Mouse (Mus musculus) kidney, embryonic 15.5 days (tissue): ENCODE measurements around the gene Sell. TPM values are rescaled to one million over a fixed set of nuclear protein-coding genes. Genes with fewer than 3 reads are reported as not detected.

ENCODE experiments used
- ATAC-seq: fragments of 200-750 bp; cut with Nextera tagmentation; replicated peaks from 2 replicates; pipeline ENCODE4 v1.8.0; 2017; ENCODE audit warnings: moderate TSS enrichment; ENCODE audit not compliant: low FRiP score
- H3K27ac ChIP-seq: fragments of 300-500 bp; sonication (generic); 2 replicates; pipeline ENCODE4 v1.5.1; 2015; ENCODE audit warnings: mild to moderate bottlenecking, inconsistent platforms
- H3K27me3 ChIP-seq: fragments of 300-500 bp; sonication (generic); 2 replicates; pipeline ENCODE4 v1.6.1; 2015; ENCODE audit warnings: inconsistent platforms
- H3K36me3 ChIP-seq: fragments of 300-500 bp; sonication (generic); 2 replicates; pipeline ENCODE4 v1.6.1; 2015; ENCODE audit warnings: inconsistent platforms
- H3K4me1 ChIP-seq: fragments of 300-500 bp; sonication (generic); 2 replicates; pipeline ENCODE4 v1.6.1; 2015; ENCODE audit warnings: inconsistent platforms
- H3K4me2 ChIP-seq: fragments of 300-500 bp; sonication (generic); 2 replicates; pipeline ENCODE4 v1.6.1; 2015; ENCODE audit warnings: moderate library complexity, mild to moderate bottlenecking, inconsistent platforms
- H3K4me3 ChIP-seq: fragments of 300-500 bp; sonication (generic); replicated peaks from 2 replicates; pipeline ENCODE4 v1.5.1; 2015; ENCODE audit warnings: mild to moderate bottlenecking, inconsistent platforms
- H3K9ac ChIP-seq: fragments of 300-500 bp; sonication (generic); 2 replicates; pipeline ENCODE4 v1.6.1; 2015; ENCODE audit warnings: mild to moderate bottlenecking, inconsistent platforms
- H3K9me3 ChIP-seq: fragments of 300-500 bp; sonication (generic); replicated peaks from 2 replicates; pipeline ENCODE4 v1.6.1; 2016; ENCODE audit warnings: inconsistent platforms
- WGBS: fragments of 180-500 bp; shearing (Covaris S2); methylation state at CpG from one replicate; pipeline ENCODE4 v1.1.7; 2015; ENCODE audit warnings: mixed read lengths; 5-methylcytosine and 5-hydroxymethylcytosine counted together
- polyA plus RNA-seq: library from polyadenylated mRNA; unstranded; fragments of >200 nt; fragmentation: Nextera tagmentation; extraction: Ambion mirVana; gene quantifications from 2 replicates; pipeline ENCODE4 v1.2.1, GENCODE M21; 2015

Sell gene
- polyA plus RNA-seq, 1 experiment from 2014 or later = 0.49 TPM

DNA sequence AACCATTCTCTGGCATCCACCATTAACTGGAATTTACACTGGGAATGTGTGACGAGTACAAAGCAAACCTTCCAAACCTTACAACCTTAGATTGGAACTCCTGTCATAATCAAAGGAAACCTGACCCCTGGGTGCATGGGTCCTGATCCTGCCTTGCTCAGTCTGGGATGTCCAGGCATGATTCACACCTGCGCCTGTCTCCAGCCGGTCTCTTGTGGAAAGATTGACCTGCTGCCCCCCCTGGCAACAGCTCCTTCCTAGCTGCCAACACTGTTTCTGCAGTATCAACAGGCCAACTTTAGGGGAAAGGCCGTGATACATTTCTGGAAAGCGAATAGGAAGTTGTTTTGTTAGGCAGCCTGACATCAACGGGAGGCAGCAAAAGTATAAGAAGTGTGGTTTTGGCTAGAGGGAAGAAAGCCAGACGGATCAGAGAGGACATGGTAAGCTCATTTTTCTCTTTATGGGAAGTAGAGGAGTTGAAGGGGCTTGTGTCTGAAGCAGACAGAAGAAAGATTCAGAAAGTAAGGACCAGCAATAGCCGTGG is 53.2 kb downstream of the Sell start, which contains the start of gene Selp:
Gene Selp (plus strand): TSS at position 318 of the 547 bp plus-strand sequence.
- Histone ChIP-seq H3K27me3 (no peaks in the 10 kb centered on the region), H3K4me1 (peaks cover 4% of the 10 kb centered on the region; the same call in 1 of the 2 replicates), H3K4me3 (no peak within 1 kb of the TSS), H3K9me3 (no peaks in the 10 kb centered on the region), H3K36me3 (no peaks in the 10 kb centered on the region), H3K27ac (no peak within 1 kb of the TSS), H3K9ac (no peak within 1 kb of the TSS), H3K4me2 (no peak within 1 kb of the TSS)
- WGBS = 56% methylated on average over 8 of the region's 8 CpGs
- ATAC-seq = 0 out of 2 replicates have a peak, but pooled peaks have one; percentile 33

DNA sequence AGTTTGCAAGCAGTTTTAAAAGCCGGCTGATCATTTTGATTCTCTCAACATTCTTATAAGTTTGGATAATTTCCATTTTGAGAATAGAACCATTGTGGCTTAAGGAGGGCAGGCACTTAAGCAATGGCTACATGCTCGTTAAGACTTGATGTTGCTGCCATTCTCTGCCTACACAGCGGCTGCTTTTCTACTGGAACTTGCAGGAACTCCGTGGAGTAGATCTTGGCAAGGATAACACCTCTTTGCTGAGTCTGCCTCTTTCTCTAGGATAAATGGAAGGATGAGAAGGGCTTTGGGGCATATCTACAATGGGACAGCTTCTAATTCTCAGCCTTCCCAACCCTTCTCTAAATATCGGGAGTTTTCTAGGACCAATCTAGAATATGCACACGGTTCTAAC is 53.9 kb downstream of the Sell start:
- 85% methylated on average over 6 of the region's 6 CpGs for WGBS
- ATAC-seq = no peak
- no peak overlapping the region for H3K4me2 ChIP-seq

DNA sequence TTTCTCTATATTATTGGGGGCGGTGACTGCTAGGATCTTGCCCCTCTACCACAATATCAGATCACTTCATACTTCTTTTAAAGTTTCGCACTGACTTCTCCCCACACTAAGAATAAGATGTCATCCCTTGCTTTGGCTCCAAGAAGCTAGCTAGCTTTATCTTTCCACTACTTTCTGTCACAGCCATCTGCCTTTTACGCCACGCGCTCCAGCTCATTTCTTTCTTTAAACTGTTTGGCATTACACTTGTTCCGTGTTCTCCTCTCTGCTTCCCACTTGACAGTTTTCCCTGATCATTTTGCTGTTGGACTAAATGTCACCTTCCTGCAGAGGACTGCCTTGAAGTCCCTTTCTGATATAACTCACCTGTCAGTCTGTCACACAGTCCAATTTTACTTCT is 56.1 kb downstream of the Sell start:
- Histone ChIP-seq H3K4me3 (no peak overlapping the region), H3K36me3 (no peaks in the 10 kb centered on the region), H3K9me3 (no peaks in the 10 kb centered on the region)

More for the DNA sequence above, 53.9 kb downstream of the Sell start:
- no peak overlapping the region for H3K9ac ChIP-seq
- no peak overlapping the region for H3K27ac ChIP-seq
- no peaks in the 10 kb centered on the region for H3K36me3 ChIP-seq
- no peaks in the 10 kb centered on the region for H3K27me3 ChIP-seq
- no peaks in the 10 kb centered on the region for H3K9me3 ChIP-seq
- H3K4me1 ChIP-seq = peaks cover 4% of the 10 kb centered on the region; the same call in 1 of the 2 replicates
- H3K4me3 ChIP-seq = no peak overlapping the region

DNA sequence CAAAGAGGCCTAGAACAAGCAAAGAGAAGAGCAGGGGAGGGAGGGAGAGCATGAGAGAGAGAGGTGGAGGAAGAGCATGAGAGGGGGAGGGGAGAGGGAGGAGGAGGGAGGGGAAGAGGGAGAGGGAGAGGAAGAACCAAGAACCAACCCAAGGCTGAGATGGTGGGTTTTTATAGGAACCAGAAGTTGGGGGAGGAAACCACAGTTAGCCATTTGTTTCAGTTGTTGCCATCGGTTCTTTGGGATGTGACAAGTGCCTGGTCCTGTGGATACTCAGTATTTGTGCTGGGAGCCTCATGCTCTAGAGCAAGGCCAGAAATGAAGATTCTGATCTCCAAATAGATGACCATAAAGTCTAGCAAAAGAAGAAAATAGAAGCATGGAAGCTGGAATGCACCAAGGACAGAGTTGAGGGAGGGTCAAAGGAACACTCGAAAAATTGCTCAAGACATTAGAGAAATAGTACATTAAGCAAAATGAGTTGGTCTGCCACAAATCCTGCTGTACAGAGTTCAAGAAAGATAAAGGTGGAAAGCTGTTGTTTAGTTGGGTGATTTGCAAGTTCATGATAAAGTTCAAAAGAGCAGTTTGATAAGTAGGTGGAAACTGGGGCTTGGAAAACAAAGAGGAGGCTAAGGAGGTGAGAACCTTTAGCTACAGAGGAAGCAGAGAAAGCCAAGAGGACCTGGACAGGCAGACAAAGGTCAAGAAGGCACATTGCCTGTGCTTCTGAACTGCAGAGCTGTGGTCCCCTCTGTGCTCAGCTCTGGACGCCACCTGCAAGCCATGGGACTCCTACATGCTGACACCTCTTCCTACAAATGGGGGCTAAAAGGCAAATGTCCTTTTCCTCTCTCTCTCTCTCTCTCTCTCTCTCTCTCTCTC is 58.4 kb downstream of the Sell start:
- ATAC-seq = no peak
- Histone ChIP-seq H3K27ac (no peak overlapping the region), H3K4me2 (no peak overlapping the region), H3K9ac (no peak overlapping the region), H3K36me3 (no peaks in the 10 kb centered on the region), H3K4me1 (peaks cover 4% of the 10 kb centered on the region; the same call in 1 of the 2 replicates), H3K9me3 (no peaks in the 10 kb centered on the region), H3K27me3 (no peaks in the 10 kb centered on the region), H3K4me3 (no peak overlapping the region)
- 65% methylated on average over 3 of the region's 3 CpGs for WGBS

More for the DNA sequence above, 56.1 kb downstream of the Sell start:
- H3K27ac ChIP-seq = no peak overlapping the region
- no peaks in the 10 kb centered on the region for H3K27me3 ChIP-seq
- H3K4me2 ChIP-seq = no peak overlapping the region
- no peak overlapping the region for H3K9ac ChIP-seq
- H3K4me1 ChIP-seq = peaks cover 4% of the 10 kb centered on the region; the same call in 1 of the 2 replicates
- 89% methylated on average over 6 of the region's 6 CpGs for WGBS
- ATAC-seq = no peak

DNA sequence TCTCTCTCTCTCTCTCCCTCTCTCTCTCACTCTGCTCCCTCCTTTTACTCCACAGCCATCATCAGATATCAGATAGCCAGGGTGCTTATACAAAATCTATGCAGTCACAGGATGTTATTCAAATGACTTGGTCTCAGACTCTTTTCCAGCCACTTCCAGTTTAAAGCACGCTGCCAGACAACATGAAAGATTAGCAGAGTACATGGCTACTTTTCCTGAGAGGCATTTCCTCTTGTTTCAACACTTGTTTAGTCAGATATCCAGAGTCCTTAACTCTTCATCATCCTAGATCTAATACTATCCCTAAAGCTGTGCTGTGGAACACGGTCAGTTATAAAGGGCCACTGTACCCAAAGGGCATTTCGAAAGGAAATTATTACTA is 59.0 kb downstream of the Sell start:
- Histone ChIP-seq H3K9ac (no peak overlapping the region), H3K27me3 (no peaks in the 10 kb centered on the region)
- 78% methylated on average over 3 of the region's 3 CpGs for WGBS

DNA sequence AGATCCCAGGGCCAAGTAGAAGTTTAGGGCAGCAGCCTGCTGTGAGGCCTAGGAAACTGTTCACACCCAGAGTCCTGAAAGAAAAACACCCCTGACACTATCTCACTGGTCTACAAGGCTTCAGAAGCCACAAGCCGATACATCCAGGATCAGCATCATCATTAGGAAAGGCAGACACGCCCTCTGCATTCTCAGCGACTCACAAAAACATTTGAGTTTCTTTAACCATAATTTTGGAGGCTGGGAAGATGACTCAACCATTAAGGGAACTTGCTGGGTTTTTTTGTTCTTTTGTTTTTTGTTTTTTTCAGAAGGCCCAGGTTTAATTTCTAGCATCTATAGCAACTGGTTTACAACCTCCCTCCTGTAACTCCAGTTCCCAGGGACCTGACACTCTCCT is 62.1 kb downstream of the Sell start:
- no peak overlapping the region for H3K27ac ChIP-seq
- no peak overlapping the region for H3K4me2 ChIP-seq
- no peak for ATAC-seq
- H3K4me1 ChIP-seq = 0 out of 2 replicates have a peak, but pooled peaks cover 4% of the 10 kb centered on the region
- H3K27me3 ChIP-seq = no peaks in the 10 kb centered on the region
- H3K36me3 ChIP-seq = no peaks in the 10 kb centered on the region
- no peak overlapping the region for H3K4me3 ChIP-seq
- no peak overlapping the region for H3K9ac ChIP-seq
- 35% methylated on average over 3 of the region's 3 CpGs for WGBS
- H3K9me3 ChIP-seq = no peaks in the 10 kb centered on the region

More for the DNA sequence above, 59.0 kb downstream of the Sell start:
- no peak overlapping the region for H3K27ac ChIP-seq
- no peak overlapping the region for H3K4me2 ChIP-seq
- peaks cover 4% of the 10 kb centered on the region; the same call in 1 of the 2 replicates for H3K4me1 ChIP-seq
- no peaks in the 10 kb centered on the region for H3K36me3 ChIP-seq
- H3K4me3 ChIP-seq = no peak overlapping the region
- H3K9me3 ChIP-seq = no peaks in the 10 kb centered on the region
- ATAC-seq = no peak

DNA sequence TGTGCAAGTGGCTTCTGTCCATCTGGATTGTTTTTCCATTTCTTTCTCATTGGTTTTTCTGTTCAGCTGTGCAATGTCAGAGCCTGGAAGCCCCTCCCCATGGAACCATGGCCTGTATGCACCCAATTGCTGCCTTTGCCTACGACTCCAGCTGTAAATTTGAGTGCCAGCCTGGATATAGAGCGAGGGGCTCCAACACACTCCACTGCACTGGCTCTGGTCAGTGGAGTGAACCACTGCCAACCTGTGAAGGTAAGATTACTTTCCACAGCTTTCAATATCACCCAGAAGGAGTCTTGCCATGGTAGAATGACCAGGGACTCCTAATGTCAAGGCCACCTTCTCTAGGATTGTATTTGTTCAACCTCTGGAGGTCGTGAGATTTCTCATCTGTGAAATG is 68.2 kb downstream of the Sell start:
- no peaks in the 10 kb centered on the region for H3K27me3 ChIP-seq
- H3K27ac ChIP-seq = no peak overlapping the region
- H3K36me3 ChIP-seq = no peaks in the 10 kb centered on the region
- H3K9me3 ChIP-seq = no peaks in the 10 kb centered on the region
- ATAC-seq = peak; percentile 91
- H3K4me1 ChIP-seq = no peaks in the 10 kb centered on the region
- WGBS = 40% methylated on average over 3 of the region's 3 CpGs
- no peak overlapping the region for H3K4me2 ChIP-seq
- no peak overlapping the region for H3K4me3 ChIP-seq
- H3K9ac ChIP-seq = no peak overlapping the region

DNA sequence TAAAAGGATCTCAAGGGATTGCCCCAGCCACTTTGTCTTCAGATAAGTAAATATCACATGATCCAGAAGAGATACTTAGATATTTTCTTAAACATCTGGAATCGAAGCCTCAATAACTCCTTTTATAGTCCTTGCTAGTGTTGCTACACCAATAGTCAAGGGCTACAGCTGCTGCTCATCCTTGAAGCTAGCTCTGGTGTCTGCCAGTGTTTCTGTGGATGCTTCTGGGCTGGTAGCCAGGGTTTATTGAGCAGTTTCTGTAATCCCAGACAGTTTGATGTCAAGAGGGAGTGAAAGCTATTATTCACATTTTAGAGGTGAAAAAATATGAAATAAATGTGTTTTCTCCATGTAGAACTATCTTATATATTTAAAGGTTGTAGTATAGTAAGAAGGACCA is 70.8 kb downstream of the Sell start:
- no peak for ATAC-seq
- no peak overlapping the region for H3K9ac ChIP-seq
- H3K4me2 ChIP-seq = no peak overlapping the region
- no peak overlapping the region for H3K27ac ChIP-seq
- no peak overlapping the region for H3K4me3 ChIP-seq
- H3K4me1 ChIP-seq = no peaks in the 10 kb centered on the region
- H3K9me3 ChIP-seq = no peaks in the 10 kb centered on the region
- no peaks in the 10 kb centered on the region for H3K27me3 ChIP-seq
- no peaks in the 10 kb centered on the region for H3K36me3 ChIP-seq
- WGBS = 78% methylated on average over 1 of the region's 1 CpGs

Other genes with a start within 250 kb of the Sell start
- 16.4 and 18.2 TPM in 2 replicates for gene Scyl3, start 132.9 kb upstream of the Sell start, polyA plus RNA-seq
- 27.7 and 29.2 TPM in 2 replicates for gene BC055324, start 67.2 kb upstream of the Sell start, polyA plus RNA-seq
- 10.8 and 11.6 TPM in 2 replicates for gene Mettl18, start 67.1 kb upstream of the Sell start, polyA plus RNA-seq
- 0.10 and 0.17 TPM in 2 replicates for gene Sele, start 13.7 kb upstream of the Sell start, polyA plus RNA-seq
- gene Selp, start 53.3 kb downstream of the Sell start, polyA plus RNA-seq = 0.30 and 1.1 TPM in 2 replicates
- 0.30 and 0.31 TPM in 2 replicates for gene F5, start 89.9 kb downstream of the Sell start, polyA plus RNA-seq
- 9.1 and 10.4 TPM in 2 replicates for gene Slc19a2, start 187.1 kb downstream of the Sell start, polyA plus RNA-seq
- 11.0 and 11.4 TPM in 2 replicates for gene Ccdc181, start 213.6 kb downstream of the Sell start, polyA plus RNA-seq
- 48.6 and 51.2 TPM in 2 replicates for gene Nme7, start 242.1 kb downstream of the Sell start, polyA plus RNA-seq
- gene Blzf1, start 245.5 kb downstream of the Sell start, polyA plus RNA-seq = 30.9 and 32.7 TPM in 2 replicates